ENCODE assay signal across 7 mouse cellular contexts in genomic region chr10:41477018-41477277, GRCm38 (mm10). TPM values are rescaled to one million over a fixed set of nuclear protein-coding genes. Genes with fewer than 3 reads are reported as not detected.
DNase-seq lines count a peak whose midpoint lies in the region; ATAC-seq and TF ChIP-seq lines count a peak whose summit lies in the region.

No protein-coding gene starts in this region.

- H3K4me3 ChIP-seq in CH12.LX (replicated peaks in 1 of 3; ENCODE audit: low read depth in 2 of 3, low read length in 2 of 3, poor library complexity in 1 of 3) = peak overlapping the region; percentile 67 to 88 (median 79)
- peak overlapping the region; percentile 58 for H3K4me3 ChIP-seq in forebrain, embryonic 13.5 days
- H3K4me3 ChIP-seq in liver, embryonic 15.5 days (replicated peaks) = peak overlapping the region; percentile 61
- peak overlapping the region; percentile 61 for H3K4me3 ChIP-seq in stomach, embryonic 14.5 days (ENCODE audit: low read depth, low read length)

- H3K9me3 ChIP-seq in CH12.LX (replicated peaks; ENCODE audit: low read length) = no peaks in the 10 kb centered on the region
- H3K9me3 ChIP-seq in forebrain, embryonic 13.5 days (replicated peaks) = no peaks in the 10 kb centered on the region
- no peaks in the 10 kb centered on the region for H3K9me3 ChIP-seq in liver, embryonic 15.5 days (replicated peaks)
- no peaks in the 10 kb centered on the region for H3K9me3 ChIP-seq in stomach, embryonic 14.5 days (ENCODE audit: control insufficient read depth, low read depth, low read length)

- TF ChIP-seq EP300 in CH12.LX (IDR thresholded peaks at IDR 0.05; ENCODE audit: low read length) = 0 out of 2 replicates have a peak, but pooled peaks have one; percentile 31

- H3K27ac ChIP-seq in CH12.LX (ENCODE audit: insufficient read depth, low read depth) = peak overlapping the region; percentile 57
- H3K27ac ChIP-seq in forebrain, embryonic 13.5 days = peak overlapping the region; percentile 83
- peak overlapping the region; percentile 57 for H3K27ac ChIP-seq in liver, embryonic 15.5 days (replicated peaks)
- peak overlapping the region; percentile 83 for H3K27ac ChIP-seq in stomach, embryonic 14.5 days (ENCODE audit: low read length)

- peak overlapping the region; percentile 89 for H3K4me2 ChIP-seq in CH12.LX (ENCODE audit: insufficient read depth, low read depth, poor library complexity, severe bottlenecking)
- H3K4me2 ChIP-seq in forebrain, embryonic 13.5 days = peak overlapping the region; percentile 88
- H3K4me2 ChIP-seq in liver, embryonic 15.5 days = peak overlapping the region; percentile 92
- H3K4me2 ChIP-seq in stomach, embryonic 14.5 days (replicated peaks; ENCODE audit: low read depth, low read length) = peak overlapping the region; percentile 89

- 2% methylated on average over 9 of the region's 9 CpGs for WGBS in forebrain, embryonic 13.5 days
- under 1% methylated on average over 9 of the region's 9 CpGs for WGBS in liver, embryonic 15.5 days (ENCODE audit: insufficient replicate concordance)
- under 1% methylated on average over 9 of the region's 9 CpGs for WGBS in stomach, embryonic 14.5 days

- H3K79me2 ChIP-seq in CH12.LX (replicated peaks; ENCODE audit: control insufficient read depth, extremely low read depth, insufficient read depth, poor library complexity, severe bottlenecking) = 0 out of 2 replicates have a peak, but pooled peaks cover 2% of the 10 kb centered on the region

- in situ Hi-C loops in CH12.LX (cut with MboI; ENCODE audit: low pct_ligation_motif_present, low pct_unique_long_range_greater_than_20kb, low sequenced_read_pairs) = no loop called here

- H3K9ac ChIP-seq in CH12.LX (ENCODE audit: insufficient read depth, low read depth) = peak overlapping the region; percentile 79
- H3K9ac ChIP-seq in forebrain, embryonic 13.5 days = peak overlapping the region; percentile 80
- peak overlapping the region; percentile 55 for H3K9ac ChIP-seq in liver, embryonic 15.5 days
- peak overlapping the region; percentile 50 for H3K9ac ChIP-seq in stomach, embryonic 14.5 days (replicated peaks; ENCODE audit: low read depth, low read length)

- peaks cover 26 to 41% of the 10 kb centered on the region in 2 experiments for H3K36me3 ChIP-seq in CH12.LX (replicated peaks in 1 of 2; ENCODE audit: control insufficient read depth in 1 of 2, insufficient read depth in 1 of 2, low read length in 1 of 2)
- H3K36me3 ChIP-seq in forebrain, embryonic 13.5 days (ENCODE audit: poor library complexity, severe bottlenecking) = peaks cover 33% of the 10 kb centered on the region
- H3K36me3 ChIP-seq in liver, embryonic 15.5 days (replicated peaks) = no peaks in the 10 kb centered on the region
- peaks cover under 1% of the 10 kb centered on the region; the same call in 1 of the 2 replicates for H3K36me3 ChIP-seq in stomach, embryonic 14.5 days (ENCODE audit: control insufficient read depth, insufficient read depth, low read length)

- no peak for TF ChIP-seq CTCF in CH12.LX (conservative IDR thresholded peaks at IDR 0.05 in 1 of 2, IDR thresholded peaks at IDR 0.05 in 1 of 2; ENCODE audit: low read depth in 2 of 2, low read length in 2 of 2)

- H3K27me3 ChIP-seq in CH12.LX (replicated peaks) = no peaks in the 10 kb centered on the region
- no peaks in the 10 kb centered on the region for H3K27me3 ChIP-seq in forebrain, embryonic 13.5 days
- peaks cover 39% of the 10 kb centered on the region for H3K27me3 ChIP-seq in liver, embryonic 15.5 days
- H3K27me3 ChIP-seq in stomach, embryonic 14.5 days (ENCODE audit: control insufficient read depth, insufficient read depth, low read length) = no peaks in the 10 kb centered on the region

- dilution Hi-C loops in CH12.LX (cut with MboI; ENCODE audit: extremely low pct_ligation_motif_present, extremely low pct_unique_long_range_greater_than_20kb, low sequenced_read_pairs) = no loop called here

- no peak for TF ChIP-seq POLR2A in CH12.LX (IDR thresholded peaks at IDR 0.05; ENCODE audit: low read depth, low read length)

- TF ChIP-seq RAD21 in CH12.LX (IDR thresholded peaks at IDR 0.05; ENCODE audit: low read depth, low read length) = no peak

- peaks cover 7 to 46% of the 10 kb centered on the region in 2 experiments for H3K4me1 ChIP-seq in CH12.LX (ENCODE audit: control insufficient read depth in 1 of 2, insufficient read depth in 2 of 2)
- peaks cover 22% of the 10 kb centered on the region for H3K4me1 ChIP-seq in forebrain, embryonic 13.5 days
- H3K4me1 ChIP-seq in liver, embryonic 15.5 days (replicated peaks) = peaks cover 68% of the 10 kb centered on the region
- H3K4me1 ChIP-seq in stomach, embryonic 14.5 days (ENCODE audit: control insufficient read depth, insufficient read depth, low read length) = peaks cover 19% of the 10 kb centered on the region

- ATAC-seq in forebrain, embryonic 13.5 days = peak; percentile 44
- ATAC-seq in liver, embryonic 15.5 days (ENCODE audit: insufficient read depth) = no peak
- ATAC-seq in stomach, embryonic 14.5 days (ENCODE audit: insufficient number of reproducible peaks, insufficient read depth, low FRiP score, low read depth) = 0 out of 2 replicates have a peak, but pooled peaks have one; percentile 4
- ATAC-seq in megakaryocyte-erythroid progenitor cell, adult 5-6 weeks (replicated peaks; ENCODE audit: low FRiP score, low TSS enrichment, poor library complexity, severe bottlenecking) = no peak

- peak; percentile 54 for DNase-seq in 3134 (ENCODE audit: extremely low read depth, insufficient read length, low spot score)
- peak; percentile 55 for DNase-seq in CH12.LX (ENCODE audit: extremely low read depth)
- DNase-seq in urinary bladder, postnatal 14 days (ENCODE audit: low spot score) = no peak

TF ChIP-seq in CH12.LX, 34 proteins besides CTCF, POLR2A, EP300 and RAD21 (continues in another document):
- TF ChIP-seq NELFE (IDR thresholded peaks at IDR 0.05; ENCODE audit: low read depth, low read length) = 0 out of 2 replicates have a peak, but pooled peaks have one; percentile 43
- TF ChIP-seq IRF4 (IDR thresholded peaks at IDR 0.05; ENCODE audit: low read depth, low read length) = no peak
- TF ChIP-seq GABPA (IDR thresholded peaks at IDR 0.05; ENCODE audit: insufficient replicate concordance, low read depth, low read length) = no peak
- TF ChIP-seq MAZ (IDR thresholded peaks at IDR 0.05; ENCODE audit: low read depth, low read length) = no peak

RNA-seq across cellular contexts. Expression of gene Mical1, which starts 0.8 kb away (rescaled TPM):
- total RNA-seq in CH12.LX (2012; rRNA removed) (36.3 and 37.7 TPM in 2 replicates), CH12.LX (2014; rRNA removed) (22.5 and 23.0 TPM in 2 replicates)
- polyA plus RNA-seq in CH12.LX (2012; ENCODE audit: insufficient read length, low read depth) = 67.4 and 70.2 TPM in 2 replicates
- 35.9 and 41.9 TPM in 2 replicates for polyA plus RNA-seq in forebrain, embryonic 13.5 days (2015; fragmentation: Nextera tagmentation; extraction: Ambion mirVana)
- 4.3 and 4.8 TPM in 2 replicates for polyA plus RNA-seq in liver, embryonic 15.5 days (2015; fragmentation: Nextera tagmentation; extraction: Ambion mirVana)
- 39.3 and 42.8 TPM in 2 replicates for polyA plus RNA-seq in stomach, embryonic 14.5 days (2014; fragmentation: Nextera tagmentation; extraction: Ambion mirVana)
- 2.6 and 19.8 TPM in 2 replicates for total RNA-seq in megakaryocyte-erythroid progenitor cell, adult 5-6 weeks (2014; fragmentation: Nextera tagmentation)
- 1.9 and 14.4 TPM in 2 replicates for total RNA-seq in megakaryocyte-erythroid progenitor cell, adult 5-6 weeks (2017)

RNA-seq across cellular contexts. Expression of gene Smpd2, which starts 13.2 kb away (rescaled TPM):
- total RNA-seq in CH12.LX (2012; rRNA removed) (15.4 and 15.7 TPM in 2 replicates), CH12.LX (2014; rRNA removed) (8.9 and 11.0 TPM in 2 replicates)
- 11.1 and 11.3 TPM in 2 replicates for polyA plus RNA-seq in CH12.LX (2012; ENCODE audit: insufficient read length, low read depth)
- 40.6 and 49.8 TPM in 2 replicates for polyA plus RNA-seq in forebrain, embryonic 13.5 days (2015; fragmentation: Nextera tagmentation; extraction: Ambion mirVana)
- 11.4 and 11.8 TPM in 2 replicates for polyA plus RNA-seq in liver, embryonic 15.5 days (2015; fragmentation: Nextera tagmentation; extraction: Ambion mirVana)
- polyA plus RNA-seq in stomach, embryonic 14.5 days (2014; fragmentation: Nextera tagmentation; extraction: Ambion mirVana) = 55.1 and 59.6 TPM in 2 replicates
- 1.6 and 2.1 TPM in 2 replicates for total RNA-seq in megakaryocyte-erythroid progenitor cell, adult 5-6 weeks (2014; fragmentation: Nextera tagmentation)
- 3.1 and 3.2 TPM in 2 replicates for total RNA-seq in megakaryocyte-erythroid progenitor cell, adult 5-6 weeks (2017)

RNA-seq across cellular contexts. Expression of gene Ppil6, which starts 13.3 kb away (rescaled TPM):
- total RNA-seq in CH12.LX (2012; rRNA removed) (not detected in 2 replicates), CH12.LX (2014; rRNA removed) (not detected in 2 replicates)
- not detected in 2 replicates for polyA plus RNA-seq in CH12.LX (2012; ENCODE audit: insufficient read length, low read depth)
- polyA plus RNA-seq in forebrain, embryonic 13.5 days (2015; fragmentation: Nextera tagmentation; extraction: Ambion mirVana) = 1.8 and 1.9 TPM in 2 replicates
- polyA plus RNA-seq in liver, embryonic 15.5 days (2015; fragmentation: Nextera tagmentation; extraction: Ambion mirVana) = 0.12 and 0.20 TPM in 2 replicates
- 1.8 and 2.2 TPM in 2 replicates for polyA plus RNA-seq in stomach, embryonic 14.5 days (2014; fragmentation: Nextera tagmentation; extraction: Ambion mirVana)
- total RNA-seq in megakaryocyte-erythroid progenitor cell, adult 5-6 weeks (2014; fragmentation: Nextera tagmentation) = 0.84 TPM in 1 of 2 replicates, not detected in the other
- total RNA-seq in megakaryocyte-erythroid progenitor cell, adult 5-6 weeks (2017) = not detected in 2 replicates

RNA-seq across cellular contexts. Expression of gene Zbtb24, which starts 26.8 kb away (rescaled TPM):
- total RNA-seq in CH12.LX (2012; rRNA removed) (11.4 and 11.7 TPM in 2 replicates), CH12.LX (2014; rRNA removed) (14.3 and 15.2 TPM in 2 replicates)
- 10.5 and 11.8 TPM in 2 replicates for polyA plus RNA-seq in CH12.LX (2012; ENCODE audit: insufficient read length, low read depth)
- polyA plus RNA-seq in forebrain, embryonic 13.5 days (2015; fragmentation: Nextera tagmentation; extraction: Ambion mirVana) = 19.1 and 19.8 TPM in 2 replicates
- polyA plus RNA-seq in liver, embryonic 15.5 days (2015; fragmentation: Nextera tagmentation; extraction: Ambion mirVana) = 4.9 and 5.1 TPM in 2 replicates
- polyA plus RNA-seq in stomach, embryonic 14.5 days (2014; fragmentation: Nextera tagmentation; extraction: Ambion mirVana) = 16.7 and 19.2 TPM in 2 replicates
- 8.9 and 9.9 TPM in 2 replicates for total RNA-seq in megakaryocyte-erythroid progenitor cell, adult 5-6 weeks (2014; fragmentation: Nextera tagmentation)
- 11.8 and 21.9 TPM in 2 replicates for total RNA-seq in megakaryocyte-erythroid progenitor cell, adult 5-6 weeks (2017)

RNA-seq across cellular contexts. Expression of gene Cd164, which starts 42.3 kb away (rescaled TPM):
- total RNA-seq in CH12.LX (2012; rRNA removed) (41.0 and 43.6 TPM in 2 replicates), CH12.LX (2014; rRNA removed) (140 and 151 TPM in 2 replicates)
- 163 and 191 TPM in 2 replicates for polyA plus RNA-seq in CH12.LX (2012; ENCODE audit: insufficient read length, low read depth)
- 78.2 and 81.7 TPM in 2 replicates for polyA plus RNA-seq in forebrain, embryonic 13.5 days (2015; fragmentation: Nextera tagmentation; extraction: Ambion mirVana)
- polyA plus RNA-seq in liver, embryonic 15.5 days (2015; fragmentation: Nextera tagmentation; extraction: Ambion mirVana) = 57.8 and 61.8 TPM in 2 replicates
- 178 and 202 TPM in 2 replicates for polyA plus RNA-seq in stomach, embryonic 14.5 days (2014; fragmentation: Nextera tagmentation; extraction: Ambion mirVana)
- total RNA-seq in megakaryocyte-erythroid progenitor cell, adult 5-6 weeks (2014; fragmentation: Nextera tagmentation) = 100 and 107 TPM in 2 replicates
- total RNA-seq in megakaryocyte-erythroid progenitor cell, adult 5-6 weeks (2017) = 96.6 and 142 TPM in 2 replicates

Comparison
In these comparisons a context has a peak if more than half of its experiments do, and no peak if none do; other contexts are left out.
1. ATAC-seq: peak in forebrain, embryonic 13.5 days (single experiment) and stomach, embryonic 14.5 days (single experiment); none in liver, embryonic 15.5 days (single experiment) and megakaryocyte-erythroid progenitor cell, adult 5-6 weeks (single experiment).
2. Peak in every context shown above with its lines, with median percentiles within 50 percentile points of each other: H3K27ac ChIP-seq, H3K4me2 ChIP-seq, H3K4me3 ChIP-seq and H3K9ac ChIP-seq.